Mouse (Mus musculus) gastrocnemius, adult 8-10 months (tissue): ENCODE data around the gene Pex12. TPM values are rescaled to one million over a fixed set of nuclear protein-coding genes. Genes with fewer than 3 reads are reported as not detected.
A peak's percentile ranks its signal among the peaks of the same experiment; 100 is the strongest.
"Not testable (repeated sequence)": the region's sequence is repeated elsewhere in the genome, so short reads cannot be mapped to it uniquely, and the experiment has no call there.

ENCODE experiments used
- DNase-seq, 2 experiments: peaks; one replicate each; pipeline ENCODE4 v3.0.0; 2022; ENCODE audit warnings: low spot score in 2 of 2
- total RNA-seq, 4 experiments: library from RNA; stranded (reverse); gene quantifications; 2 replicates each; pipeline ENCODE4 v1.2.4; 2022

Gene Pex12
- 10 to 100 TPM in 3 of 4 experiments, 1 to 10 TPM in 1; 9.2 to 17.1 (median 15.2) TPM for total RNA-seq

DNA sequence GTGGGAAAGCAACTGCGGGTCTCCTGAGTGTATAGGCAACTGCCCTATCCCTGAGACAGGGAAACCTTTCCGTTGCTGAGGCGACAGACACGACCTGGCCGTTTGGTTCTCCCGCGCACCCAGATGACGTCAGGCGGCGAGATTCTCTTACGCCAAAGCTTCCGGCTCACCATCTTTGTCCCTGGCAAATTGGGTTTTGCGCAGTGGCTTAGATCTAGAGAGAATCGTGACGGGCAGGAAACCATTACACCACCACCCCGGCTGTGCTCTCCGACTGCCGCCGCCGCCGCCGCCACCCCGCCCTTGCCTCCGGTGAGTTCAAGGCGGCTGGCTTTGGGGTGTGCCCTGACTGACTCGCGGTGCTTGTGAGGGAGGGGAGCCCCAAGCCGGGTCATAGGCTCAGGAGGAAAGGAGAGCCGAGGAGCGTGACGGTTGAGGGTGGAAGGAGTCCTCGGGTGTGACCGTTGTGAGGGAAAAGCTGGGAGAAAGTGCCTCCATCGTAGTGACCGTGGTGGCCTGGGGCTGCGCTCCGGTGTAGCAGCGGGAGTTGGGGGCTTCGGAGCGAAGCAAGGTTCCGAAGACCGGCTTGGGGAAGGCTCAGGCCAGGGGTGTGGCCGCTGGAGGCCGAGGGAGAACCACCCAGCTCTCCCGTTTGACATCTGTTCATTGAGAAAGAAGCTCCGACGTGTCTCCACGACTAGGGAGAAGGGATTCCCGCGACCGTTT is at the start of gene Pex12:
Pex12 (minus strand) TSS at position 61 of the 726 bp plus-strand sequence.
- peak; percentile 80 to 84 for DNase-seq

DNA sequence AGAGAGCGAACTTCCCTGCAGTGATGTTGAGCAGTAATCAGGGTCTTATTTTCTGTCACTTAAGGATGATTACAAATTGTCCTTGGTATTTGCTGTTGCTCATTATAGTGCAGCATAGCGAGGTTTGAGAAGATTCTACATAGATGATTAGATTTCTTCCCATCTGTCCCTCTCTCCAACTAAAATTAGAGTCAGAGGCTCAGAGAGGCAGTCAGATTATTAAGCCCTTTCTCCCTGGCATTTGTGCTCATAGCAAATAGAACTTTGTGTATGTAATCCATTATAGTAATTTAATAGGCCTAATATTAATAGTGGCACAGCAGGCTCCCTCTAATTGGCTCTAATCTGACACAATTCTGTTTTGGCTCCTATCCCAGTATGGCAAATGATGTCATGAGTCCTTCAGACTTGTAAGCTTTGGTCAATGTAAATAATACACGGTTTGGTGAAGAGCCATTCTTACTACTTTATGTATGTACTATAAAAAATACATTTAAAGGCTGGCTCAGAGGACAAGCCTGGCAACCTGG is 39.4 kb upstream of the Pex12 start:
- no peak for DNase-seq

DNA sequence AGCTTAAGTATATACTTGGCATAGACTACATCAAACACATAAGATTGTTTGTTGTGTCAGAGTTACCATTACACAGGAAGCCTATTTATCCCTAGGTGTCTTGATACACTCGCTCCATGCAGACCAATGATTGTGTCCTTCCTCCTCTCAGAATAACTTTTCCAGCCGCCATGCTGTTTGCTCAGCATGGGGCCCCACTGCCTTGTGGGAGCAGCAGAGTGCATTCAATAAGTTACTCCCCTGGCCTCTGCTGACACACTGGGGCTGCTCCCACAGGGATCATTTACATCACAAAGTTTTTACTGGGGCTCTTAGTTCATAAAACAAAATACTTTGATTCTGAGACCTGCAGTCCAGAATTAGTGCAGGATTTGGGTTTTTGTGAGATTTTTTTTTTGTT is 37.3 kb upstream of the Pex12 start:
- DNase-seq, result no peak

GRCm38 (mm10) chr11:83335826-83336225 is 33.4 kb upstream of the Pex12 start:
- no peak for DNase-seq

- no peak for DNase-seq
Measured at GRCm38 (mm10) chr11:83327427-83327826, 25.0 kb upstream of the Pex12 start.

- DNase-seq, result not testable (repeated sequence)
Measured at GRCm38 (mm10) chr11:83326692-83327091, 24.3 kb upstream of the Pex12 start.

- DNase-seq, result no peak
Measured at GRCm38 (mm10) chr11:83319048-83319447, 16.7 kb upstream of the Pex12 start.

DNA sequence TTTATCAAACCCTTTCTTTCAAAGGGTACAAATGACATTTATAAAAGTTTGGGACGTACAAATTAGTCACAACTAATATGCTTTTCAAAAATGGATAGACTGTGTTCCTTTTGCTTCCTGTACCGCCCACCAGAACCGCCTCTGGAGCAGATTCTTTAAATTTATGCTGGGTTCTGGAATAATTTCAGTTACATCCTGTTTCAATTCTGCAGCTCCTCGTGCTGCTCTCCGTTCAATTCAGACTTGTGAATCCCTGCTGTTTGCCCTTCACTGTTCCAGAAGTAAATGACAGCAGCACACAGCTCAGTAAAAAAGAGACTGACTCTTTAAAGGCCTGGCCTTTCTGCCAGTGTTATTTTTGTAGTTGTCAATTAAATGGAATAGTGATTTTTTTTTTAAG is 10.1 kb upstream of the Pex12 start:
- no peak for DNase-seq

DNA sequence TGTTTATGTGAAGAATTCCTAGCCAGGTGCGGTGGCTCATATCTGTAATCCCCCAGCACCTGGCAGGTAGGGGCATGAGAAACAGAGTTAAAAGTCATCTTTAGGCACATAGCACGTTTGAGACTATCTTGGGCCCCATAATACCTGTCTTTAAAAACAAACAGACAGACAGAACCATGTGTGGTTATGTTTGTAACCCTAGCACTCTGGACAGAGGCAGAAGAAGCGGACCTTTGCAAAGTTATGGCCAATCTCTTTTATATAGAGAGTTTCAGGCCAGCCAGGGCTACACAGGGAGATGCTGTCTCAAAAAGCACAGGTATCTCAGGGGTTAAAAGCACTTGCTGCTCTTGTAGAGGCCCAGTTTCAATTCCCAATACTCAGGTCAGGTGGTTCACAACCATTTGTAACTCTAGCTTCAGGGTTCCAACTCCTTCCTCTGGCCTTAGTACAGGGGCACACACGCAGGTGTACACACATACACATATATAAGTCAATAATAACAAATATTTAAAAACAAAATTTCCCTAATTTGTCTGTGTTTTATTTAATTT is 4.4 kb upstream of the Pex12 start:
- no peak for DNase-seq

DNA sequence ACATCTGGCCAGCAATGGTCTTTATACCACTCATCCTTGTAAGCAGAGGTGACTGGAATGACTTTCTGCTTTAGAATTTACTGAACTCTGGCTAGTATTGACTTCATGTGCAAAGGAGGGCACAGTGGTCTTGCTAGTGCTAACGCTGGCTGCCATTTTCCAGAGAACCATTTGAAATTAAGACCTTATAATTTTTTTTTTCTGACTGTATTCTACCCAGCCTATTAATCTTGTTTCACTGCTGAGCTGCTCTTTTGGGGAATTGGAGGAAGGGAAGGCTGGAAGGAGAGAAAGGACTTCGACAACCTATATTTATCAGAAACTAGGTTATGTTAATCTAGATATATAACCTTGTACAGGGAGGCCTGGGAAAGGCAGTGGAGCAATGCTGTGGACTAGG is 2.1 kb upstream of the Pex12 start:
- DNase-seq, result no peak

- DNase-seq, result no peak
Measured at GRCm38 (mm10) chr11:83303751-83304150, 1.4 kb upstream of the Pex12 start.

GRCm38 (mm10) chr11:83302124-83302523 is 262 bp downstream of the Pex12 start:
- no peak for DNase-seq

DNA sequence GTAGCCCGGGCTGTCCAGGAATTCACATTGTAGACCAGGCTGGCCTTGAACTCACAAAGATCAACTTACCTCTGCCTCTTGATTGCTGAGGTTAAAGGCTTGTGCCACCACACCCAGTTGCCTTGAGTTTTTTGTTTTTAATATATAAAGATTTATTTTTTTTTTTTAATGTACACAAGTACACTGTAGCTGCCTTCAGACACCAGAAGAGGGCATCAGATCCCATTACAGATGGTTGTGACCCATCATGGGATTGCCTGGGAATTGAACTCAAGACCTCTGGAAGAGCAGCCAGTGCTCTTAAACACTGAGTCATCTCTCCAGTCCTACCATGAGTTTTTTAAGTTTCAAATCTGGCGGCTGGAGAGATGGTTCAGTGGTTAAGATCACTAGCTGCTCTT is 955 bp downstream of the Pex12 start:
- no peak for DNase-seq

DNA sequence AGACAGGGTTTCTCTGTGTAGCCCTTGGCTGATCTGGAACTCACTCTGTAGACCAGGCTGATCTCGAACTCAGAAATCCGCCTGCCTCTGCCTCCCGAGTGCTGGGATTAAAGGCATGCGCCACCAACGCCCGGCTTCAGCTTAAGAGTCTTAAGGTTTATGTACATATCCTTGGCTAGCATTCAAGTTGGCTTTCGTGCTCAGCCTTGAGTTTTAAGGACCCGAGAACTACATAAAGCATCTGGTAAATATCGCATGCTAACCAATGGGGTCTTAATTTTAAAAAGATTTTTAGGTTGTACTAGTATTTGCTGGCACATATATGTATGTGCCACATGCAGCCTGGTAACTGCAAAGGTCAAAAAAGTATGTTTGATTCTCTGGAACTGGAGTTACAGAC is 2.7 kb downstream of the Pex12 start:
- no peak for DNase-seq

- peak; percentile 86 to 91 for DNase-seq
Measured at GRCm38 (mm10) chr11:83298225-83299195, 3.9 kb downstream of the Pex12 start, which contains the start of gene Ap2b1. Ap2b1 (plus strand) TSS chr11:83299024.

DNA sequence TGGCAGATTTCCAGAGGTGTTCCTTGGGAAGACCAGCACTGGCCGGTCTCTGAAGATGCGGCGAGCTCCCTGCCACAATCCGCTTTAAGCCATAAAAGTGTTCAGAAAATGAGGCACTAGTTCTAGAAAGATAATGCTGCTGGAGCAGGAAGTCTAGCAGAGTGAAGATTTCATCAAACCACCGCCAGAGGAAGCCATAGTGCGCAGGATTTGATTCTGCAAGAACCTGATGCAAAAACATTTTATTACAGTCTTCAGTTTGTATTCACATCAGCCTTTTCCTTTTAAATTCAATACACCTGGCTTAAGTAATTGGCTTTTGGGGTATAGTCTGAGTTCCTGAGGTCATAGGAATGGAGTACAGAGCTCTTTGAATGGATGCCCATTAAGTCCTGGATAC is 4.6 kb downstream of the Pex12 start:
- DNase-seq, result no peak

DNA sequence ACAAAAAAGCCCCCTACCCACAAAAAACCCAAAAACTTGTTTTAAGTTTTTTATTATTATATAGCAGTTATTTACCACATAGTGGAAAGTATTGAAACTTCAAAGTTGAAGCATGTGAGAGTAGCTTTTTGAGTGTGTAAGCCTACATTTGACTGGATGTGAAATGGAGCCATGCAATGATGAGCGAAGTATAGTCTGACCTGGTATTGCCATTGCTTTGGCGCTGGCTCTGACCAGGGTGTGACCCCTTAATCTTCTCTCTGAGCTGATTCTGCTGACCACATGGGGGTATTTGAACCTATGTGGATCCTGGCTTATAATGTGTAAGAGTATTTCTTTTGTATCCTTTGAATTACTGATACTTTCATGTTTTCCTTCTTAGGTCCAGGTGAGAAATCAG is 8.3 kb downstream of the Pex12 start:
- no peak for DNase-seq

DNA sequence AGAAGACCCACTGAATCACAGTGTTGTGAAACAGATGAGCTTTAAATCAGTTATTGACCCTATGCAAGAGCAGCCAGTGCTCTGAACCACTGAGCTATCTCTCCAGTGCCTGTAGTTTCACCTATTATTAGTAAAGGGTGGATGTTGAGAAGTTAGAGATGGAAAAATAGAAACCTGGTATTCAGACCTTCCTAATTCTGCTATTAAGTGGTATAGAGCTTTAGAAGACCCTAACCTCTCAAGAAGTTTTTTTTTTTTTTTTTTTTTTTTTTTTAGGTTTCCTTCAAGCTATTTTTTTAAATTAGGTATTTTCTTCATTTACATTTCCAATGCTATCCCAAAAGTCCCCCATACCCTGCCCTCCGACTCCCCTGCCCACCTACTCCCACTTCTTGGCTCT is 9.2 kb downstream of the Pex12 start:
- no peak for DNase-seq

- DNase-seq, result no peak
Measured at GRCm38 (mm10) chr11:83292251-83292587, 10.2 kb downstream of the Pex12 start.

DNA sequence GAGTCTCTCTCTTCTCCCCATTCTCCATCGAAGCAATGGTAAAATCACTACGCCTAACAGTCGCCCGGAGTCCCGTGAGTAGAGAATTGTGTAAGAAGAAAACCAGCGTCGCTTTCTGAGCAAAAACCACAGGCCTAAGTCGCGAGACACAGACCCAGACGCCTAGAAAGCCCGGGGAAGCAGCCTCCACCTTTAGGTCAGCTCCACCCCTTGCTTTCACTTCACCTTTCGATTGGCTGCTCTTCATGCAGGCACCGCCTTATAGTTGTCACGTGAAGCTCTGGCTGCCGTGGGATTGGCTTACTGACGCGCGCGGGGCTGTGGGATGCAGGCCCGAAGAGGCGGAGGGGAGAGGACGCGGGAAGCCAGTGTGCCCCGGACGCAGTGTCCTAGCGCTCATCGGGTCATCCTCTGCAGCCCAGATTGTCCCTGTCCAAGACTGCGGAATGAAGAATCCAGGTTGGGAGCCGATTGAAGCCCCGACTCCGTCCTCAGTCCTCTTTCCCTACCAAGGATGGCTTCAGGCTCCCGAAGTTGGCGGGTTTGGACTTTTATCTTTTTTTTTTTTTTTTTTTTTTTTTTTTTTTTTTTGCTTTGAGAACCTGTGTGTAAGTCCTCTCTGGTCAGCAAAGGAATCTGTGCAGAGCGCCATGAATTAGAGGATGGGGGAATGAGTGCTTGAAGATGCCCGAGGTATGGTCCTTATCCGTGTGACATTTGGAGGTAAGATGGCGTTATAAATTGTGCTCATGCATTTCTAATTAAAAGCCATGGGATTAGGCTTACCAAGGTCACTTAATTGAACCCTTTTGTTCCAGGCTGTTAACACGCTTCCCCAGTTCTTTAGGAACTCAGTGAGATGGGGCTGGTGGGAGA is 10.8 kb downstream of the Pex12 start:
- peak; percentile 88 to 94 for DNase-seq

DNA sequence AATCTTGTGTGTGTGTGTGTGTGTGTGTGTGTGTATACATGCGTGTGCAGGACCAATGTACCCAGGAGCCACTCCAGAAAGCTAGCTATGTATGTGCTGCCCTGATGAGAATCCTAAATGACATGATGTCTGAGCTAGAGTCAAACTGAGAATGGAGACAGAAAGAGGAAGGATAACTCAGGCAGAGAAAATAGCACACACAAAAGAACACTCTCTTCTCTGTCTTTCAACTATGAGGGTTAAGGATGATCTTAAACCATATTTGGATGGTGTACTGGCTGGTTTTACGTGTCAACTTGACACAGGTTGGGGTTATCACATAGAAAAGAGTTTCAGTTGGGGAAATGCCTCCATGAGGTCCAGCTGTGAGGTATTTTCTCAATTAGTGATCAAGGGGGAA is 12.8 kb downstream of the Pex12 start:
- no peak for DNase-seq
